Mouse (Mus musculus) activated CD4-positive, CD25-positive, alpha-beta regulatory T cell, adult 4 months (primary cell): ENCODE data around the gene Arih2. TPM values are rescaled to one million over a fixed set of nuclear protein-coding genes. Genes with fewer than 3 reads are reported as not detected.
"Not testable (repeated sequence)": the region's sequence is repeated elsewhere in the genome, so short reads cannot be mapped to it uniquely, and the experiment has no call there.

Experiments used
- ATAC-seq: one replicate; pipeline ENCODE4 v1.8.0; 2017
- polyA plus RNA-seq, 2 experiments: library from polyadenylated mRNA; unstranded; fragments of 100-300 nt; shearing (Covaris generic); gene quantifications; one replicate each; pipeline ENCODE4 v1.2.1; 2017

Gene Arih2
- polyA plus RNA-seq, 2 experiments from 2014 or later, result 44.6 to 46.2 TPM

DNA sequence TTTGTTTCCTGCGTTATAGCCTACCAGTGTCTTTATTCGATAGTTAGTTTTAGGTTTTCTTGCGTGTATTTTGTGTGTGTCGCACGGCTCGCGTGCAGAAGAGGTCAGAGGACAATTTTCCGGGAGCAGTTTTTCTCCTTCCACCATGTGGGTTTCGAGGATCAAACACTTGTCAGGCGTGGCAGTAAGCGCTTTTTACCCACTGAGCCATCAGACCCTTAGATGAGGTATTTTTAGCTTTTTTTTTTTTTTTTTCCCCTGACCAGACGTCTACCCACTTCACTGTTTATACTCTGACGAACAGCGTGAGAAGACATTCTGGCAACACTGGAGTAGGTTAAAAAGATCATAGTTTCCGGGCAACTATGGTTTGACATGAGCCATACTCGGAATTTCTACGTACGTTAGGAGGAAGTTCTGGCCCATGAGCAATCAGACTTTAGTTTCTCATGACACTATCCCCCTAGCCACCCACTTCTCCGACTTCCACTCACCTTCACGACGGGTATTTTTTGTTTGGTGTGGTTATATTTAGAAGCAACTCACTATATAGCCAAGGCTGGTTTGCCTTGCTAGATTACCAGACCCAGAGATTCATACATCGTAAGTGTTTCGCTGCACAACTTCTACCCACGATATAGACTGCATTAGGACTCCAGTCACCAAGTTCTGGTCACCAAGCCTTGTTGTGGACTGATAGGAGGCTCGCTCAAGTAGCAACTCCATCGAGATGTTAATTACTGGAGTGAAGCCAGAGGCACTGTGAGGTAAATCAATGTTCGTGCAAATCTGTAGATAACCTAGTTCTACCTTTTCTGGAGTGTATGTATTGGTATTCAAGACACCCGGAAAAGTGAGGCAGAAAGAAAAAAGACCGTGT, 615 bp upstream of the Arih2 start:
- peak; percentile 38 for ATAC-seq

DNA sequence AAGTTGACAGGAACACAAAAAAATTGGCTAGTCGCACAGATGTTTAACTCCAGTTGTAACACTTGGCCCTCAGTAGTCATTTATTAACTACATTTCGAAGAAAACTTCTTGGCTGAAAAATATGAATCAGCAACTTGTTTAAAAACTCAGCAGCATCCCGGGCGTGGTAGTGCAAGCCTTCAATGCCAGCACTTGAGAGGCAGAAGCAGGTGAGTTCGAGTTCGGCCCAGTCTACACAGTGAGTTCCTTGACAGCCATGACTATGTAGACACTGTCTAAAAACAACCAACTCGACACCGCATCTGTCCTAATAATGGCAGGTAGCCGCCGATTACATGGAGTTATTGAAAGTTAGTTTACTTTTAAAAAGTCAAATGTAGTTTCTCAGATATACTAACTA, 1.0 kb downstream of the Arih2 start:
- no peak for ATAC-seq

DNA sequence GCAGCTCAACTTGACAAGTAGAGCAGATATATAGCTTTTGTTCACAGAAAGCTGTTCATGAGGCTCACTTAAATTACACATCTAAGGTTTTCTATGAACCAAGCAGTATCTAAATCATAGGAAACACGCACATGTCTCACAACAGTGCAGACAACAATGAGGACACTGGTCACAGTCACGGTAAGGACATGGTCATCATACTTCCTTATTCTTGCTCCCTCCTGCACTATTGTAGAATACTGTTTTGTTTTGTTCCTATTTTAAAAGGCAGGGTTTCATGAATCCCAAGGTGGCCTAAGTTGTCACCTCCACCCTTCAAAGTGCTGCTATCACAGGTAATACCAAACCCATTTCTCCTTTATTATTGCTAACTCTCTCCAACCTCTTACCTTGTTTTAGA, 9.4 kb downstream of the Arih2 start:
- no peak for ATAC-seq

DNA sequence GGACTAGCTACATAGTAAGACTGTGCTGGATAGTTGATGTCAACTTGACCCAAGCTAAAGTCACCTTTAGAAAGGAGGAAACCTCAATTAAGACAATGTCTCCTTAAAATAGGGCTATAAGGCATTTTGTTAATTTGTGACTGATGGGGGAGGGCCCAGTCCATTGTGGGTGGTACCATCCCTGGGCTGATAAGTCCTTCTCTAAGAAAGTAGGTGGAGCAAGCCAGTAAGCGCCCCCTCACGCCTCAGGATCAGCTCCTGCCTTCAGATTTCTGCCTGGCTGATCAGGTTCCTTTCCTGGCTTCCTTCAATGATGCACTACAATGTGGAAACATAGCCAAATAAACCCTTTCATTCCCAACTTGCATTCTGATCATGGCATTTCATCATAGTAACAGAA, 13.8 kb downstream of the Arih2 start:
- ATAC-seq, result no peak

DNA sequence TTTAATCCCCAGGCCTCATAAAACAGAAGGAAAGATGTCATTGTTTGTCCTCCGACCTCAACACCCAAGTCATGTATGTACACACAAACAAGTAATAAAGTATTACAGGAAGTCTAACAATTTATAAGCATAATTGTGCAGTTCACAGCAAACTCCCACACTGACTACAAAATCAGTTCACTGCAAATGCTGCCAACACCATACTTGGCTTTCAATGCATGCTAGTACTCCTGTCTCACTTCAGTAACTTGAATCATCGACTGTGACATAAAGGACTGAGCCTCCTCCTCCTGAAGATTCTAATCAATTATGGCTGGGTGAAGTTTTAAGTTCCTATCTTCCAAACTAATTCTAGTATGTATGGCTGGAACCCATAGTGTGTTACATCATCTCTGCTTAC, 15.3 kb downstream of the Arih2 start:
- no peak for ATAC-seq

DNA sequence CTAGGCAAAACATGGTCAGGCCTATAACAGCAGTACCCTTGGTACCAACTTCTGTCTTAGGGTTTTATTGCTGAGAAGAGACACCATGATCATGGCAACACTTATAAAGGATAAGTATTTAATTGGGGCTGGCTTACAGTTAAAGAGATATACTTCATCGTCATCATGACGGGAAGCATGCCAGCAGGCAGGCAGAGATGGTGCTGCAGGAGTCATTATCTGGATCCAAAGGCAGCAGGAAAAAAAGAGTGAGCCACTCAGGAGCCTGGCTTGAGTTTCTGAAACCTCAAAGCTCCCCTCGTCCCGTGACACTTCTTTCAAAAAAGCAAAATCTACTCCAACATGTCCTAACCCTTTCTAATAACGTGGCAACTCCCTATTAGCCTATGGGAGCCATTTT, 16.8 kb downstream of the Arih2 start:
- ATAC-seq, result no peak

DNA sequence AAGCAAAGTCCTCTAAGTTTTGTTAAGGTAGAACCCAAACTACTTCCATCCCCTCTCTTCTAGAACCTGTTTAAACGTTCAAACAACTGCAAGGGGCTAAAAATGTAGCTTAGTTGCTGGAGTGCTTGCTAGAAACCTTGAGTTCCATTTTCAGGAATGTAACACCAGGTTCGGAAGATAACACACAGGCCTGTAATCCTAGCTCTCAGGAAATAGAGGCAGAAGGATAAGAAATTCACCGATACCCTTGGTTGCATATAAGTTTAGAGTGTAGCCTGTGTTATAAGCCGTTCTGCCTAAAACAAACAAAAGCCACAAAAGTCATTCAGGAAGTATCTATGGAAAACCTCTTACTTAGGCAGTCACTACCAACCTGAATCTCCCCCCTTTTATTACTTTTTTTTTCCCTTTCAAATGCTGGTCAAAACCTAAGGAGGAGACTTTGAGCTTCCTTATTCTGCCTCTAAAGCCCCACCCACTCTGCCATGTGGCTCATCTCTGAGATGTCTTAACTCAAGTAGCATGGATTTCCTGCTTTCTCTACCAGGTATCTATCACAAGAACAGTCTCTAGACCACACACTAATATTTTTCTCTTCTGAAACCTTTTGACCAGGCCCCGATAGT, 17.4 kb downstream of the Arih2 start:
- ATAC-seq, result no peak

DNA sequence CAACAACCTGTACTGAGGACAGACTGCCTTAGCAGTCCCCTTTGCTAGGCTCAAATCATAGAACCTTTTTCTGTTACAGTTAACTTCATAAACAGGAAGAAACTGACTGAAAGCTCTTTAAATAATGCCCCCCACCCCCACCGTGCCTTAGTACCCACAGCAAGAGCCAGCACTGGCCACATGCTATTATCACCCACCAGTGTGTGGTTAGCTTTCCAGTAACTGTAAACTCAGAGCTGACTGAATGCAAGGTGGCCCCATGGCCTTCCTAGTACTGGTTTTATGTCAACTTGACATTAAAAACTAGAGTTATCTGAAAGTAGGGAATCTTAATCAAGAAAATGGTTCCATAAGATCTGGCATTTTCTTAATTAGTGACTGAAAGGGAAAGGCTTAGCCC, 18.5 kb downstream of the Arih2 start:
- ATAC-seq, result no peak

DNA sequence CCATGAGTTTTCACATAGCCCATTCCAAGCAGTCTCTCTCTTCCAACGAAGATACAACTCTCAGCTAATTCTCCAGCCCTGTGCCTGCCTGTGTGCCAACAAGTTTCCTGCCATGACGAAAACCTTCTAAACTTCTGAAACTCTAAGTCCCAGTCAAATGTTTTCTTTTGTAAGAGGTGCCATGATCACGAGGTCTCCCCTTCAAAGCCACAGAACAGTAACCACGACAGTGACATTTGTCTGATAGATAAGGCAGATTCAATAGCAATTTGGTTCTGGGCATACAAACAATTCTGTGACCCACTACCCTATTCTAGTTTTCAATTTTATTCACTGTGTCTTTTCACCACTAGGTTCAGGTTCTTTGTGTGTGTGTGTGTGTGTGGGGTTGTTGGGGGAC, 21.0 kb downstream of the Arih2 start:
- no peak for ATAC-seq

DNA sequence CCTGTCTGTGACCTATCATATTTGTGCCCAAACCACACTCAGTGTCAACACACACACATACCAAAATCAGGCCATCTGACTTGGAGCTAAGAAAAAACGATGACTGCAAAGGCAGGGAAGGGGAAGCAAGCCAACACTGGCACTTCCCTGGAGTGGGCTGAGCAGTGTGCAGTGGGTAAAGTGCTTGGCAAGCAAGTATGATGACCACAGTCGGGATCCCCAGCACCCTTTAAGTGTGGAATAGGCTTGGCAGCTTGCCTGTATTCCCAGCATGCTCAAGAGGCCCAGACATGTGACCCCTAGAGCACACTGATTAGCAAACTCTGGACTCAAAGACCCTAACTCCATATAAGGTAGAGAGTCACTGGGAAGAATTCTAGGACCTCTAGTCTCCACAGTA, 22.7 kb downstream of the Arih2 start:
- ATAC-seq, result no peak

DNA sequence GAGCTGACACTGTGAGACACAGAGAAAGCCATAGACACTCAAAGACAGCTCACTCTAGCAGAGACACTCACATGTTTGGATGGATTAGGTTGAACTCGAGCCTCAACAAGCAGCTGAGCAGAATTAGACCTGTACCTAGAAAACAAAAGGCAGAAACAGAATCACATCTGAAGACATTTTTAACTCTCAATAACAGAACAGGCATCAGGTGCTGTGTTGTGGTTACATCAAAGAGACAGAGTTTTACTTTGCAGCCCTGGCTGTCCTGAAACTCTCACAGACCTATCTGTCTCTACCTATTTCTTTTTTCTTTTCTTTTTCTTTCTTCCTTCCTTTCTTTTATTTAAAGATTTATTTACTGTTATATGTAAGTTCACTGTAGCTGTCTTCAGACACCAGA, 31.9 kb downstream of the Arih2 start:
- ATAC-seq, result no peak

DNA sequence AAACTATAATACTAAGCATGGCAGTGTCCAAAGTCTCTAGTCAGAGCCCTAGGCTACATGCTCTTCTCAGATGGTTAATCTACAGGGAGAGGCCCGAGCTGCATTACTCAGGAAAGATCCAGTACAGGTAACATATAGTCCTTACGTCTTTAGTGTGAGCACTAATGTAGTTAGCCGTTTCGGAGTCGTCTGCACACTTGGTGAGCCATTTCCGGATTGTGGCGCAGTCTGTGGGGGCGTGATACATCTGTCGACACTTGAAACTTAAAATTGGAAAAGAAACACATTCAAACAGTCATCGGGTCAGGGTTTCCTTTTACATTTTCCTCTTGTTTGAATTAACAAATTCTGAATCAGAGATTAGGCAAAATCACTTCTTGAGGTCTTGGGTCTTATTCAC, 37.7 kb downstream of the Arih2 start:
- no peak for ATAC-seq

DNA sequence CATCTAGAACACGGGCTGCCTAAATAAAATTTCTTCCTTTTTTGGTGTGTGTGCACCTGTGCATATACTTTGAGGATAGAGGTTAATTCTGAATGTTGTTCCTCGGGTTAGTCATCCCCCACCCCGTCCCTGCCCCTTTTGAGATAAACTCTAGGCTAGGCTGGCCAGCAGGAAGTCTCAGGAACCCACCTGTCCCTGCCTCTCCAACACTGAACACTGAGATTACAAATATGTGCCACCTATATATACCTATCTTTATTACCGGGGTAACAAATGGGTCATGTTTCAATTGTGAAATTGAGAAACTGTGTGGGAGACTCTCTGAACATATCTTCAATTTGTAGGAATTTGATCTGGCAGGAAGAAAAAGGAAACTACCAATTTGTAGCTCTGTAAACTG, 40.3 kb downstream of the Arih2 start:
- no peak for ATAC-seq

DNA sequence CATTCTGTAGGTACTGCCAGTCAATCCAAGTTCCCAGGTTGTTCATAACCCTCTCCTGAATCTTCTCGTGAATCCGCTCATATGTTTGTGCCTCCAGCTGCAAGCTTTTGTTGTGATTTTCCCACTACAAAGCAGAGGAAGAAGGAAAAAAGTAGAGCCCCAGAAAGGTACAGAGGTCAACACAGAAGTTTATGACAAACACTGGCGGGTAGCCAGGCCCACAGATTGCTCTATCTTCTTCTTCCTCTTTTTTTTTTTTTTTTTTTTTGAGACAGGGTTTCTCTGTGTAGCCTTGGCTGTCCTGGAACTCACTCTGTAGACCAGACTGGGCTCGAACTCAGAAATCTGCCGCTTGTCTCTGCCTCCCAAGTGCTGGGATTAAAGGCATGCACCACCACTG, 41.3 kb downstream of the Arih2 start:
- not testable (repeated sequence) for ATAC-seq

DNA sequence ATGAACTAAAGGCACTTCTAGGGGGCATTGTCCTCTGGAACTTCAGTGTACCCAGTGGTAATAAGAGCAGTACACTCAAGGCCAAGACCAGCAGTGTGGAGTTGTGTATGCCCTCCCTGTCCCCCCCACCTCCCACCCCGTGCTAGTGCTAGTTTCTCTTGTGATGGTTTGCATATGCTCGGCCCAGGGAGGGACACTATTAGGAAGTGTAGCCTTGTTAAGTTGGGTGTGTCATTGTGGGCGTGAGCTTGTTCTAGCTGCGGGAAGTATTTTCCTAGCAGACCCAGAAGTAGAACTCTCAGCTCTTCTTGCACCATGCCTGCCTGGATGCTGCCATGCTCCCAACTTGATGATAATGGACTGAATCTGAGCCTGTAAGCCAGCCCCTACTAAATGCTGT, 47.2 kb downstream of the Arih2 start:
- no peak for ATAC-seq

DNA sequence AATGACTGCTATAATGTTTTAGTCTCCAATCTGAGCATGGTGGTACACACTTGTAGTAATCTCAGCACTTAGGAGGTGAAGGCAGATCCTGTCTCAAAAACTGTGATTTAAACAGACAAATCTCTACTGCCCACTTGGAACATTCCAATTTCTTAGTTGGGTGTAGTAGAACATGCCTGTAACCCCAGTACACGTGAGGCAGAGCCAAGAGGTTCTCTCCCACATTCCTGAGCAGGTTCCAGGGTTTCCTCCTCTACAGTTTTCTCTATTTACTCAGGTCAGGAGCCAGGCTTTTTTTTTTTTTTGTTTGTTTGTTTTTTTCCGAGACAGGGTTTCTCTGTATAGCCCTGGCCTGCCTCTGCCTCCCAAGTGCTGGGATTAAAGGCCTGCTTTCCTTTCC, 49.2 kb downstream of the Arih2 start:
- no peak for ATAC-seq

DNA sequence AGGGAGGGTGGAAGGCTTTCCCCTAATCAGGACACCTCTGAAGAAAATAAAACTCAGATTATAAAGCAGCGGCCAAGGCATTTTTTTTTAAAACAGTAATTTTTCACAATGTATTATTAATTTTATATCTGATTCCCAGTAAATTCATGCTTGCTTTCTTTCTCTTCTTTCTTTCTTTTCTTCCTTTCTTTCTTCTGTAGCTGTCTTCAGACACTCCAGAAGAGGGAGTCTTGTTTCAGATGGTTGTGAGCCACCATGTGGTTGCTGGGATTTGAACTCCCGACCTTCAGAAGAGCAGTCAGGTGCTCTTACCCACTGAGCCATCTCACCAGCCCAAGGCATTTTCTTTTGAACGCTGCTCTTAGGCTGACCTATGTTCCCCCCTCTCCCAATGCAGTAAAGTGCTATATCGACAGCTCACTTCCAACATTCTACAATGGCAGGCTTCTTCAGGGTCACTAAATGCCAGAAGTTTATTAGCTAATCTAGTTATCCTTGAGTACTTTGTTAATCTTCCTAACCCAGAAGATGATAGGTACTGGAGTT, 50.1 kb downstream of the Arih2 start:
- ATAC-seq, result no peak

DNA sequence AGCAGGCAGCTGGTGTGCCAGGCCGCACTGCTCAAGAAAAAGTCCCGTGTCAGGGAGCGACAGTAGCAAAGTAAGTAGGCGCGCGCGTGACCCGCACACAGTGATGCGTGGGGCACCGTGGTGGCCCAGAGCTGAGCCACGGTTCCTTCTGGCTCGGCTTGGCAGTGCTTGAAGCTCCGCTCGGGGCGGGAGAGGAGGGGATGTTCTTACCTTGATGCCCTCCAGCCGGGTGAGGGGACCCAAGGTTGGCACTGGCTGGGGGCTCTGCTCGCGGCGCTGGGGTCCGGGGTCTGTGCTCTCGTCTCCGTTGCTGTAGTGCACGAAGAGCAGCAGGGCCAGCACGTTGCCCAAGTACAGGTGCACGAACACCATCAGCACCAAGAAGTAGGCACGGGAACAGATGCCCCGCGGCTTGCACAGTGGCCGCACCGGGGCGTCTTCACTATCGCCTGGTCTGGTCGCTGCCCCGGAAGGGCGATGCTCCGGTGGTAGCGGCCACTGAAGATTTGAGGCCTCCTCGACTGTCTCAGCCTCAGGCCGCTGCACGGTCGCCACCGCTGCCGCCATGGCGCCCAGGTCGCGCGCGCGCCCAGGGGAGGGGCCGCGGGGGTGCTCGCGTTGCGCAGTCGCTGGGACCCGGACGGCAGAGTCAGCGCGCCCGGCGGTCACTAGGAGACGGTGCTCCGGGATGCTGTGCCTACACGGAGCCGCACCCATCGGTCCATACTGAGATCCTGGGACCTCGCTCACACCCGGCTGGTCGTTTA, 52.0 kb downstream of the Arih2 start, which contains the start of gene P4htm:
TSS of gene P4htm (minus strand) at position 670 of the 767 bp plus-strand sequence.
- ATAC-seq, result peak; percentile 68

DNA sequence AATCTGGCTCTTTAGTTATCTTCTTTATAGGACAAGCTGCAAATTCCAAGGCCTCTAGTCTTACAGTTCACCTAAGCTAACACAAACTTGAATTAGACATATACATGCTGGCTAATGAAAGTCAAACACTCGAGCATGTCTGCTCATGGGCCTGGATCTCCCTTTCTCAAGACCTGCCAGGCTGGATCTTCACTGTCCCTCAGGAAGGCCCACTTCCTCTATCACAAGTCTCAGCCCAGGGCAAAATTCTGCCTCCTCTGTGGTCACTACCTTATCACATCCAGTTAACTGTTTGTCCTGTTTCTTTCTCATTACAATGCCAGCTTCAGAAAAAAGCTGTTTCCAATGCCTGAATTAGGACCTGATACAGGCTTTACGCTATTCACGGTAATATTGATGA, 54.8 kb downstream of the Arih2 start:
- no peak for ATAC-seq

DNA sequence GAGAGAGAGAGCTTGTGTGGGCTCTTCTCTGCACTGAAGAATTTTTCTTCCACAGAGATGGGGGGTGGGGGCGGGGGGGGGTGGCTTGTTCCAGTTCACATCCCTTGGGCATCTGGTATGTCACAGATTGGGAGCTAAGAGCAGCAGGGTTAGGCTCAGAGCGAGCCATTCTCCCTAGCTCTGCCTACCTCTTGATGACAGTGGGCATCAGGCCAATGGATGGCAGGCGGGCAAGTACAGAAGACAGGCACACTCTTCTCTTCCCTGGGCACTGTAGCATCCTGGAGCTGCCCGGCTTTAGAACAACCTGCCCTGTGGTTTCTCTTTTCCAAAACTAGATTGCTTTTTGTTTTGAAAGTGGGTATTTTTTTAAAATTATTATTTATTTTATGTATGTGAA, 57.7 kb downstream of the Arih2 start:
- no peak for ATAC-seq

DNA sequence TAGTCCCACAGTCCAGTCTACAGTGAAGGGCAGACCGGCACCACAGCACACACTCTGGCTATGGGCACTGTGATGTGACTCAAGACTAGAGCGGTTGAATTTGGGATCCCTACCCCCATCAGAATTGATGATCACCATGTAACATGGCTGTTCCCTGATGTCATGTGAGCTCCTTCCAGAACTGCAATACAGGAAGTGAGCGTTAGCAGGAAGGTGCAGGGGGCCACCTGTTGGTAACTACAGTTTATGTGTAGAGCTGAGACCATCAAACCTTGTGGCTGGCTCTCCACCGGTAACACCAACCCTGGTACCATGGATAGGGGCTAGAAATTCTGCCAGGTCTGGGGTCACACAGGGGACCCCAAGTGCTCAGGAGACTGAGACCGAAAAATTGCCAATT, 60.0 kb downstream of the Arih2 start:
- ATAC-seq, result no peak

DNA sequence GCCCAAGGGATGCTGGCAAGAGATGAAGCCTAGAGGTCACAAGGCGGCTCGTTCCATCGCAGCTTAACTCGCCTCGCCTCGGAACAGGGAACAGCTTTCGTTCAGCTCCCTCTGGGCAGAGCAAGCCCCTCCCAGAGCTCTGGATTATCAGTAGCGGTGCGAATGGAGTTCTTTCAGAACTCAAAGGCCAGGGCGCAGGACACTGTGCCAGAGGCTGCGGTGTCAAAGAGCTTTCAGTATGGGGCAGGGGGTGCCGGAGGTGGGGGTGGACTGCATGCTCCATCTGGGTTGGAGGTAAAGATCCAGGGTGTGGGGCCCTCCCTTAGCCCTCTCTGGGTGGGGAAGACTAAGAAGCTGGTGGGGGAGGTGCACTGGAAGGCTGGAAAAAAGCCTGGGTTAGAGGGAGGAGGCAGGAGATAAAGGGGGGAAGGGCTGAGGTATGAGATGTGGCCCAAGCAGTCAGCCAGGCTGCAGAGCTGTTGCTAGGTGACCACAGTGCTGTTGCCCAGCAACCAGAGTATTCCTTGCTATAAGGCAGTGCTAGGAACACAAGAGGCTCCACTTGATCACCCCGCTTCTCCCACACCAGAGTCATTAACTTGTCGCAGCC, 61.5 kb downstream of the Arih2 start:
- ATAC-seq, result no peak

DNA sequence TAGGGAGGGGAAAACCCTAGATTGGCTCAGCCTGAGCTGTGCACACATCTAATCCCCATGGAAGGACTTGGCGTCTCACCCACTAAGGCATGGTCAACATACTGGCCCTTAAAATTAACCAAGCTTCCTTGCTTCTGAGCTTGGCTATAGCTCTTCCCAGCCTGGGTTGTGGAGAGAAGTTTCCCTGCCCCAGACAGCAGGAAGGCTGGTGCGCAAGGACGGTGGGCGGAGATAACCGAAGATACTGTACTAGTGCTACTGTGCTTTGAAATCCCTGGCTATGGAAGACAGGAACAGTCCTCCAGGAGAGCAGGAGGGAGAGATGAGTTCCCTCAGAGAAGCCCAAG, 69.9 kb downstream of the Arih2 start:
- no peak for ATAC-seq
